Mouse (Mus musculus): ENCODE measurements at regions not wholly inside any gene's neighbourhood (a gene's known extent, or its start where the extent isn't known, plus 50 kb on each side); places are given as distances from the start of the nearest gene placed in this dataset.

GRCm38 (mm10) chr14:89607550-89607949 is 1136.4 kb upstream of the Pcdh20 start:
- no peaks in the 10 kb centered on the region for H3K36me3 ChIP-seq (ENCODE audit: insufficient read depth)
- H3K9me3 ChIP-seq (ENCODE audit: low read depth, low read length): no peaks in the 10 kb centered on the region
- no peak overlapping the region for H3K4me2 ChIP-seq
- H3K4me1 ChIP-seq (ENCODE audit: insufficient read depth): no peaks in the 10 kb centered on the region
- no peak overlapping the region for H3K9ac ChIP-seq
- DNase-seq (no peak), ATAC-seq (ENCODE audit: insufficient read depth) (no peak)
- no peak for TF ChIP-seq CTCF (IDR thresholded peaks at IDR 0.05; ENCODE audit: low read depth)
- 65% methylated on average over 1 of the region's 1 CpGs for WGBS
- no peak overlapping the region for H3K27ac ChIP-seq (ENCODE audit: low read depth)
- no peak overlapping the region for H3K4me3 ChIP-seq (ENCODE audit: low read depth, low read length)
- no peaks in the 10 kb centered on the region for H3K27me3 ChIP-seq (ENCODE audit: insufficient read depth, low read length)

GRCm38 (mm10) chr14:89597812-89598211 is 1126.6 kb upstream of the Pcdh20 start:
- H3K4me2 ChIP-seq: no peak overlapping the region
- no peaks in the 10 kb centered on the region for H3K27me3 ChIP-seq (ENCODE audit: insufficient read depth, low read length)
- no peak for ATAC-seq (ENCODE audit: insufficient read depth)
- no peak for DNase-seq
- no peaks in the 10 kb centered on the region for H3K9me3 ChIP-seq (ENCODE audit: low read depth, low read length)
- no peak overlapping the region for H3K9ac ChIP-seq
- no peaks in the 10 kb centered on the region for H3K4me1 ChIP-seq (ENCODE audit: insufficient read depth)
- H3K4me3 ChIP-seq (ENCODE audit: low read depth, low read length): no peak overlapping the region
- 55% methylated on average over 1 of the region's 1 CpGs for WGBS
- no peak overlapping the region for H3K27ac ChIP-seq (ENCODE audit: low read depth)
- H3K36me3 ChIP-seq (ENCODE audit: insufficient read depth): no peaks in the 10 kb centered on the region
- TF ChIP-seq CTCF (IDR thresholded peaks at IDR 0.05; ENCODE audit: low read depth): no peak

GRCm38 (mm10) chr14:89573576-89573975 is 1102.4 kb upstream of the Pcdh20 start:
- 68% methylated on average over 3 of the region's 3 CpGs for WGBS
- Histone ChIP-seq H3K27me3 (ENCODE audit: insufficient read depth, low read length) (no peaks in the 10 kb centered on the region), H3K27ac (ENCODE audit: low read depth) (no peak overlapping the region), H3K9ac (no peak overlapping the region), H3K9me3 (ENCODE audit: low read depth, low read length) (no peaks in the 10 kb centered on the region), H3K4me1 (ENCODE audit: insufficient read depth) (no peaks in the 10 kb centered on the region), H3K4me2 (no peak overlapping the region), H3K4me3 (ENCODE audit: low read depth, low read length) (no peak overlapping the region), H3K36me3 (ENCODE audit: insufficient read depth) (no peaks in the 10 kb centered on the region)
- DNase-seq: no peak
- no peak for TF ChIP-seq CTCF (IDR thresholded peaks at IDR 0.05; ENCODE audit: low read depth)
- ATAC-seq (ENCODE audit: insufficient read depth): no peak

GRCm38 (mm10) chr14:89571703-89572102 is 1100.5 kb upstream of the Pcdh20 start:
- no peak for DNase-seq

GRCm38 (mm10) chr14:89559822-89560477 is 1088.8 kb upstream of the Pcdh20 start:
- Histone ChIP-seq H3K27me3 (ENCODE audit: insufficient read depth, low read length) (no peaks in the 10 kb centered on the region), H3K4me1 (ENCODE audit: insufficient read depth) (no peaks in the 10 kb centered on the region), H3K4me2 (no peak overlapping the region), H3K9ac (no peak overlapping the region), H3K27ac (ENCODE audit: low read depth) (no peak overlapping the region), H3K4me3 (ENCODE audit: low read depth, low read length) (no peak overlapping the region), H3K9me3 (ENCODE audit: low read depth, low read length) (no peaks in the 10 kb centered on the region), H3K36me3 (ENCODE audit: insufficient read depth) (no peaks in the 10 kb centered on the region)
- ATAC-seq (ENCODE audit: insufficient read depth) (no peak), DNase-seq (no peak)
- 58% methylated on average over 3 of the region's 3 CpGs for WGBS
- no peak for TF ChIP-seq CTCF (IDR thresholded peaks at IDR 0.05; ENCODE audit: low read depth)

More at GRCm38 (mm10) chr14:89571703-89572102, 1100.5 kb upstream of the Pcdh20 start:
- Histone ChIP-seq H3K27me3 (ENCODE audit: insufficient read depth, low read length) (no peaks in the 10 kb centered on the region), H3K9me3 (ENCODE audit: low read depth, low read length) (no peaks in the 10 kb centered on the region), H3K4me3 (ENCODE audit: low read depth, low read length) (no peak overlapping the region), H3K4me2 (no peak overlapping the region), H3K36me3 (ENCODE audit: insufficient read depth) (no peaks in the 10 kb centered on the region), H3K27ac (ENCODE audit: low read depth) (no peak overlapping the region), H3K4me1 (ENCODE audit: insufficient read depth) (no peaks in the 10 kb centered on the region), H3K9ac (no peak overlapping the region)
- 24% methylated on average over 1 of the region's 1 CpGs for WGBS
- no peak for ATAC-seq (ENCODE audit: insufficient read depth)
- TF ChIP-seq CTCF (IDR thresholded peaks at IDR 0.05; ENCODE audit: low read depth): no peak

- no peaks in the 10 kb centered on the region for H3K4me1 ChIP-seq (ENCODE audit: insufficient read depth)
- H3K9ac ChIP-seq: no peak overlapping the region
- no peak for ATAC-seq (ENCODE audit: insufficient read depth)
- DNase-seq: no peak
- TF ChIP-seq CTCF (IDR thresholded peaks at IDR 0.05; ENCODE audit: low read depth): no peak
- no peak overlapping the region for H3K4me3 ChIP-seq (ENCODE audit: low read depth, low read length)
- no peaks in the 10 kb centered on the region for H3K9me3 ChIP-seq (ENCODE audit: low read depth, low read length)
- no peaks in the 10 kb centered on the region for H3K36me3 ChIP-seq (ENCODE audit: insufficient read depth)
- H3K4me2 ChIP-seq: no peak overlapping the region
- H3K27ac ChIP-seq (ENCODE audit: low read depth): no peak overlapping the region
- H3K27me3 ChIP-seq (ENCODE audit: insufficient read depth, low read length): no peaks in the 10 kb centered on the region
These were observed 1086.1 kb upstream of the Pcdh20 start for GRCm38 (mm10) chr14:89557334-89557733.

- Histone ChIP-seq H3K4me3 (ENCODE audit: low read depth, low read length) (no peak overlapping the region), H3K9me3 (ENCODE audit: low read depth, low read length) (no peaks in the 10 kb centered on the region), H3K4me2 (no peak overlapping the region), H3K27me3 (ENCODE audit: insufficient read depth, low read length) (no peaks in the 10 kb centered on the region), H3K9ac (no peak overlapping the region), H3K4me1 (ENCODE audit: insufficient read depth) (no peaks in the 10 kb centered on the region), H3K27ac (ENCODE audit: low read depth) (no peak overlapping the region), H3K36me3 (ENCODE audit: insufficient read depth) (no peaks in the 10 kb centered on the region)
- ATAC-seq (ENCODE audit: insufficient read depth) (no peak), DNase-seq (no peak)
- 61% methylated on average over 2 of the region's 2 CpGs for WGBS
- no peak for TF ChIP-seq CTCF (IDR thresholded peaks at IDR 0.05; ENCODE audit: low read depth)
These were observed 1085.0 kb upstream of the Pcdh20 start for GRCm38 (mm10) chr14:89556245-89556644.
